ENCODE assay signal across 10 mouse cellular contexts in the genomic region with DNA sequence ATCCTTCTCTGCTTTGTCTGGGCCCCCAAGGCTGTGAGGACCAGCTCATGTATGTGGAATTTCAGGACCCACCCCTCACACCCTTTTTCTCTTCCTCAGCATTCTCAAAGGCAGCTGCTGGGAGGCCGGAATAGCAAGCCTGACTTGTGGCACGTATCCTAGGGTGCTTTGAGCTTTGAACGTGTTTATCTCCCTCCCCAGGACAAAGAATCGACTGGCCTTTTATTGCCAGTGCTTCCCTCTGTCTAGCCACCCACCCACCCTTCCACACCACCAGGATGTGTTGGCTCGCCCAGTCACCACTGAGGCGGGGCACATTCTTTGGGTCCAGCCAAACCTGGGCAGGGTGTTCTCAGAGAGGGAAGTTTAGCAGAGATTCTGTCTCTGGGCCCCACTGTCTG. TPM values are rescaled to one million over a fixed set of nuclear protein-coding genes. Genes with fewer than 3 reads are reported as not detected.
A peak's percentile ranks its signal among the peaks of the same experiment; 100 is the strongest.
DNase-seq lines count a peak whose midpoint lies in the region; ATAC-seq and TF ChIP-seq lines count a peak whose summit lies in the region.
"Had no signal": no experiment of that assay in that cellular context is flagged by ENCODE, and none has a peak within 500 bp of the region (broad histone marks: within the 10 kb centered on the region; RNA-seq: fewer than 3 reads in every experiment).

No protein-coding gene starts in this region.

- no peak overlapping the region for H3K27ac ChIP-seq in hindbrain, embryonic 11.5 days (ENCODE audit: low read depth, low read length)
- no peak overlapping the region for H3K27ac ChIP-seq in hindbrain, embryonic 12.5 days
- H3K27ac ChIP-seq in forebrain, embryonic 15.5 days (replicated peaks) = 0 out of 2 replicates have a peak overlapping the region, but pooled peaks have one; percentile 27
- H3K27ac ChIP-seq in limb, embryonic 14.5 days (replicated peaks; ENCODE audit: low read depth, low read length) = no peak overlapping the region; the same call in 1 of the 2 replicates
- H3K27ac ChIP-seq: liver, embryonic 13.5 days had no signal

- no peaks in the 10 kb centered on the region for H3K27me3 ChIP-seq in hindbrain, embryonic 11.5 days (ENCODE audit: control insufficient read depth, insufficient read depth, low read length)
- no peaks in the 10 kb centered on the region for H3K27me3 ChIP-seq in hindbrain, embryonic 12.5 days
- H3K27me3 ChIP-seq in forebrain, embryonic 15.5 days = no peaks in the 10 kb centered on the region
- H3K27me3 ChIP-seq in limb, embryonic 14.5 days (ENCODE audit: control insufficient read depth, insufficient read depth, low read length) = no peaks in the 10 kb centered on the region
- H3K27me3 ChIP-seq: liver, embryonic 13.5 days had no signal

- H3K9ac ChIP-seq in hindbrain, embryonic 11.5 days (ENCODE audit: low read depth, low read length) = 0 out of 2 replicates have a peak overlapping the region, but pooled peaks have one; percentile 15
- no peak overlapping the region for H3K9ac ChIP-seq in hindbrain, embryonic 12.5 days
- no peak overlapping the region for H3K9ac ChIP-seq in forebrain, embryonic 15.5 days (replicated peaks)
- H3K9ac ChIP-seq in limb, embryonic 14.5 days (ENCODE audit: low read depth, low read length, severe bottlenecking) = no peak overlapping the region
- H3K9ac ChIP-seq: liver, embryonic 13.5 days had no signal

- H3K4me3 ChIP-seq in hindbrain, embryonic 11.5 days (ENCODE audit: low read depth, low read length) = no peak overlapping the region
- H3K4me3 ChIP-seq in hindbrain, embryonic 12.5 days = no peak overlapping the region
- no peak overlapping the region for H3K4me3 ChIP-seq in forebrain, embryonic 15.5 days
- no peak overlapping the region for H3K4me3 ChIP-seq in limb, embryonic 14.5 days (replicated peaks; ENCODE audit: low read length)
- H3K4me3 ChIP-seq: liver, embryonic 13.5 days had no signal

- 38% methylated on average over 6 of the region's 6 CpGs for WGBS in hindbrain, embryonic 11.5 days
- 22% methylated on average over 6 of the region's 6 CpGs for WGBS in hindbrain, embryonic 12.5 days
- WGBS in forebrain, embryonic 15.5 days = 29% methylated on average over 6 of the region's 6 CpGs
- 43% methylated on average over 6 of the region's 6 CpGs for WGBS in limb, embryonic 14.5 days

- H3K36me3 ChIP-seq in hindbrain, embryonic 11.5 days (ENCODE audit: control insufficient read depth, insufficient read depth, low read length) = no peaks in the 10 kb centered on the region
- H3K36me3 ChIP-seq in hindbrain, embryonic 12.5 days = peaks cover 26% of the 10 kb centered on the region
- peaks cover 23% of the 10 kb centered on the region for H3K36me3 ChIP-seq in forebrain, embryonic 15.5 days
- H3K36me3 ChIP-seq in limb, embryonic 14.5 days (ENCODE audit: control insufficient read depth, insufficient read depth, low read length) = peaks cover 31% of the 10 kb centered on the region

- no peaks in the 10 kb centered on the region for H3K9me3 ChIP-seq in hindbrain, embryonic 11.5 days (ENCODE audit: control insufficient read depth, low read length)
- no peaks in the 10 kb centered on the region for H3K9me3 ChIP-seq in hindbrain, embryonic 12.5 days (replicated peaks)
- no peaks in the 10 kb centered on the region for H3K9me3 ChIP-seq in forebrain, embryonic 15.5 days
- H3K9me3 ChIP-seq in limb, embryonic 14.5 days (ENCODE audit: control insufficient read depth, low read length) = no peaks in the 10 kb centered on the region
- H3K9me3 ChIP-seq: liver, embryonic 13.5 days had no signal

- no peaks in the 10 kb centered on the region for H3K4me1 ChIP-seq in hindbrain, embryonic 11.5 days (replicated peaks; ENCODE audit: control insufficient read depth, insufficient read depth, low read length)
- peaks cover 13% of the 10 kb centered on the region for H3K4me1 ChIP-seq in hindbrain, embryonic 12.5 days
- peaks cover 7% of the 10 kb centered on the region; the same call in 1 of the 2 replicates for H3K4me1 ChIP-seq in forebrain, embryonic 15.5 days
- peaks cover 13% of the 10 kb centered on the region for H3K4me1 ChIP-seq in limb, embryonic 14.5 days (ENCODE audit: control insufficient read depth, insufficient read depth, low read length)

- 0 out of 2 replicates have a peak, but pooled peaks have one; percentile 41 for ATAC-seq in hindbrain, embryonic 11.5 days (ENCODE audit: low FRiP score)
- ATAC-seq in hindbrain, embryonic 12.5 days (ENCODE audit: low FRiP score) = no peak
- no peak for ATAC-seq in forebrain, embryonic 15.5 days (replicated peaks)
- 0 out of 2 replicates have a peak, but pooled peaks have one; percentile 38 for ATAC-seq in limb, embryonic 14.5 days (ENCODE audit: low FRiP score, low read depth)

- H3K4me2 ChIP-seq in hindbrain, embryonic 11.5 days (replicated peaks; ENCODE audit: low read depth, low read length) = no peak overlapping the region
- H3K4me2 ChIP-seq in hindbrain, embryonic 12.5 days (replicated peaks) = no peak overlapping the region
- H3K4me2 ChIP-seq in forebrain, embryonic 15.5 days (replicated peaks) = no peak overlapping the region
- H3K4me2 ChIP-seq in limb, embryonic 14.5 days (replicated peaks; ENCODE audit: low read depth, low read length, severe bottlenecking) = no peak overlapping the region
- H3K4me2 ChIP-seq: liver, embryonic 13.5 days had no signal

- no peak for DNase-seq in hindbrain, embryonic 11.5 days (ENCODE audit: low spot score)
- peak; percentile 87 for DNase-seq in ES-CJ7 (ENCODE audit: low read depth, low spot score)
- no peak for DNase-seq in limb, embryonic 14.5 days (ENCODE audit: low spot score)
- no peak for DNase-seq in spleen, postnatal 4 days (ENCODE audit: low spot score in 2 of 2)
- DNase-seq in cerebellum, adult 9-11 months = no peak
- DNase-seq in layer of hippocampus, adult 11-12 months (ENCODE audit: low spot score) = no peak
- DNase-seq: liver, embryonic 13.5 days had no signal

- TF ChIP-seq POLR2A in limb, embryonic 14.5 days (IDR thresholded peaks at IDR 0.05; ENCODE audit: borderline replicate concordance, extremely low read depth, insufficient read depth, insufficient read length) = no peak

RNA-seq across cellular contexts. Expression of a gene that starts 3.0 kb away (rescaled TPM):
- polyA plus RNA-seq in hindbrain, embryonic 11.5 days (2014; fragmentation: Nextera tagmentation; extraction: Ambion mirVana) = 0.63 TPM in 1 of 2 replicates, not detected in the other
- polyA plus RNA-seq in hindbrain, embryonic 12.5 days (2016; fragmentation: Nextera tagmentation; extraction: Ambion mirVana) = 0.67 TPM in 1 of 2 replicates, not detected in the other
- polyA plus RNA-seq in forebrain, embryonic 15.5 days (2015; fragmentation: Nextera tagmentation; extraction: Ambion mirVana) = not detected in 2 replicates
- polyA plus RNA-seq in limb, embryonic 14.5 days (2012; rRNA removed) = not detected in 2 replicates
- polyA plus RNA-seq in limb, embryonic 14.5 days (2014; fragmentation: Nextera tagmentation; extraction: Ambion mirVana) = not detected in 2 replicates
- polyA plus RNA-seq: liver, embryonic 13.5 days; spleen, adult 2 months had no signal

RNA-seq across cellular contexts. Expression of a gene that starts 40.3 kb away (rescaled TPM):
- polyA plus RNA-seq in hindbrain, embryonic 11.5 days (2014; fragmentation: Nextera tagmentation; extraction: Ambion mirVana) = 0.03 TPM in 1 of 2 replicates, not detected in the other
- polyA plus RNA-seq in hindbrain, embryonic 12.5 days (2016; fragmentation: Nextera tagmentation; extraction: Ambion mirVana) = 0.08 TPM in 1 of 2 replicates, not detected in the other
- 0.09 TPM in 2 replicates for polyA plus RNA-seq in forebrain, embryonic 15.5 days (2015; fragmentation: Nextera tagmentation; extraction: Ambion mirVana)
- 0.11 and 0.13 TPM in 2 replicates for polyA plus RNA-seq in limb, embryonic 14.5 days (2012; rRNA removed)
- polyA plus RNA-seq in limb, embryonic 14.5 days (2014; fragmentation: Nextera tagmentation; extraction: Ambion mirVana) = 0.36 and 0.92 TPM in 2 replicates

RNA-seq across cellular contexts. Expression of a gene that starts 48.6 kb away (rescaled TPM):
- polyA plus RNA-seq in hindbrain, embryonic 11.5 days (2014; fragmentation: Nextera tagmentation; extraction: Ambion mirVana) = 15.3 and 16.1 TPM in 2 replicates
- polyA plus RNA-seq in hindbrain, embryonic 12.5 days (2016; fragmentation: Nextera tagmentation; extraction: Ambion mirVana) = 19.5 and 19.6 TPM in 2 replicates
- 33.0 and 33.6 TPM in 2 replicates for polyA plus RNA-seq in forebrain, embryonic 15.5 days (2015; fragmentation: Nextera tagmentation; extraction: Ambion mirVana)
- polyA plus RNA-seq in limb, embryonic 14.5 days (2012; rRNA removed) = 11.2 and 11.6 TPM in 2 replicates
- polyA plus RNA-seq in limb, embryonic 14.5 days (2014; fragmentation: Nextera tagmentation; extraction: Ambion mirVana) = 19.6 and 21.8 TPM in 2 replicates

Comparison
In these comparisons a context has a peak if more than half of its experiments do, and no peak if none do; other contexts are left out.
1. ATAC-seq: peak in hindbrain, embryonic 11.5 days (single experiment) and limb, embryonic 14.5 days (single experiment); none in hindbrain, embryonic 12.5 days (single experiment) and forebrain, embryonic 15.5 days (single experiment).